Mouse (Mus musculus): ENCODE data around the gene Ctr9.

- TF ChIP-seq CTCF (IDR thresholded peaks at IDR 0.05; ENCODE audit: control insufficient read depth, insufficient read depth, low read length) (no peak), POLR2A (IDR thresholded peaks at IDR 0.05; ENCODE audit: borderline replicate concordance, control insufficient read depth, low read depth, low read length) (no peak)
Measured at GRCm38 (mm10) chr7:111055221-111055620, 26.5 kb downstream of the Ctr9 start.

All from bone marrow, adult 2 months (tissue).